In genomic region chr12:13622150-13622822, GRCm38 (mm10) we compare ENCODE assay signal across 14 mouse cellular contexts.
"Had no signal": no experiment of that assay in that cellular context is flagged by ENCODE, and none has a peak within 500 bp of the region (broad histone marks: within the 10 kb centered on the region; RNA-seq: fewer than 3 reads in every experiment).

No protein-coding gene starts in this region.

- H3K9me3 ChIP-seq: limb, embryonic 10.5 days; liver, embryonic 15.5 days; lung, embryonic 15.5 days; neural tube, embryonic 13.5 days had no signal

- H3K36me3 ChIP-seq: limb, embryonic 10.5 days; liver, embryonic 15.5 days; lung, embryonic 15.5 days; neural tube, embryonic 13.5 days had no signal

- ATAC-seq: intestine, embryonic 16.5 days had no signal

- DNase-seq: kidney, adult 8-10 months; kidney, postnatal 25 days; lung, postnatal 14 days; right cerebral cortex, postnatal 25 days; thymus, postnatal 4 days had no signal

- H3K4me3 ChIP-seq: left cerebral cortex, adult 2 months; limb, embryonic 10.5 days; liver, embryonic 15.5 days; lung, embryonic 15.5 days; megakaryocyte, embryonic 14.5 days; neural tube, embryonic 13.5 days had no signal

- H3K27me3 ChIP-seq: liver, embryonic 15.5 days; lung, embryonic 15.5 days; megakaryocyte, embryonic 14.5 days; neural tube, embryonic 13.5 days had no signal

- H3K27ac ChIP-seq: left cerebral cortex, adult 2 months; limb, embryonic 10.5 days; liver, embryonic 15.5 days; lung, embryonic 15.5 days; macrophage; neural tube, embryonic 13.5 days; stomach, postnatal 0 days had no signal

- H3K9ac ChIP-seq: liver, embryonic 15.5 days; lung, embryonic 15.5 days; neural tube, embryonic 13.5 days had no signal

- H3K4me2 ChIP-seq: liver, embryonic 15.5 days; lung, embryonic 15.5 days; neural tube, embryonic 13.5 days had no signal

- H3K4me1 ChIP-seq: limb, embryonic 10.5 days; liver, embryonic 15.5 days; lung, embryonic 15.5 days; megakaryocyte, embryonic 14.5 days had no signal
